Mouse (Mus musculus) spleen, adult 12 weeks (tissue): ENCODE data around the gene Abcc10.

ENCODE experiments used
- DNase-seq: peaks from one replicate; pipeline ENCODE4 v3.0.0; 2022; ENCODE audit warnings: low spot score

The Abcc10 gene

GRCm38 (mm10) chr17:46327906-46328534 lies at the start of gene Abcc10:
Gene Abcc10 (minus strand): TSS chr17:46328352.
- peak; percentile 86 for DNase-seq

GRCm38 (mm10) chr17:46371783-46372182 lies 43.6 kb upstream of the Abcc10 start:
- DNase-seq = no peak

DNA sequence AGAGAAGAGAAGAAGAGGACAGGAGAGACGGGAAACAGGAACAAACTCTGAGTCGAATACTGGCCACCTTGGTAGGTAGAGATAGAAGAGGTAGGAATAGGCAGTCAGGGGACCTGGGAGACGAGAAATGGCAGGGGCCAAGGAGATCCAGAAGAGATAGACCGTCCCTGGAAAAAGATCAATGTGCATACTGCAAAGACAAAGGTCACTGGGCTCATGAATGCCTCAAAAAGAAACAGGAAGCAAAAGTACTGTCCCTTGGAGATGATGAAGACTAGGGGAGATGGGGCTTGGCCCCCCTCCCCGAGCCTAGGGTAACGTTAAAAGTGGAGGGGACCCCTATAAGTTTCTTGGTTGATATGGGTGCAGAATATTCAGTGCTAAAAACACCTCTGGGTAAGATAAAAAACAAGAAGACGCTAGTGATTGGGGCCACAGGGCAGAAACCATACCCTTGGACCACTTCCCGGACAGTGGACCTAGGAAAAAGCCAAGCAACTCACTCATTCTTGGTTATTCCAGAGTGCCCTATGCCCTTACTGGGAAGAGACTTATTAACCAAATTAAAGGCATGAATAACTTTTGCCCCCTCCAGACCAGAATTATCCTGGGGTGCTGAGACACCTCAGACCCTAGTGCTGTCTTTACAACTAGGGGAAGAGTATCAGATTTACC lies 23.0 kb upstream of the Abcc10 start:
- no peak for DNase-seq

- DNase-seq = no peak
Observed at GRCm38 (mm10) chr17:46341208-46341607, 13.1 kb upstream of the Abcc10 start.

DNA sequence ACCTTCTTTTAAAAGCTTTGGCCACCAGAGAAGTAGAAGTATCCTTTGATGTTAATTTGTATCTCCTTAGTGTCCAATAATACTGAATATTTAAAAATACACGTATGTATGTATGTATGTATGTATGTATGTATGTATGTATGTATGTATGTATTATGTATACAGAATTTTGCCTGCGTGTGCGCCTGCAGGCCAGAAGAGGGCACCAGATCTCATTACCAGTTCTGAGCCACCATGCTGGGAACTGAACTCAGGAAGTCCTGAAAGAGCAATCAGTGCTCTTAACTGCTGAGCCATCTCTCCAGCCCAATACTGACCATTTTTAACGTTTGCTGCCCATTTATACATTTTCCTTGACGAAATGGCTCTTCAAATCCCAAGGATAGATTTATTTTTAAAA lies 8.3 kb upstream of the Abcc10 start:
- DNase-seq = no peak

GRCm38 (mm10) chr17:46328723-46329122 lies 571 bp upstream of the Abcc10 start:
- no peak for DNase-seq

DNA sequence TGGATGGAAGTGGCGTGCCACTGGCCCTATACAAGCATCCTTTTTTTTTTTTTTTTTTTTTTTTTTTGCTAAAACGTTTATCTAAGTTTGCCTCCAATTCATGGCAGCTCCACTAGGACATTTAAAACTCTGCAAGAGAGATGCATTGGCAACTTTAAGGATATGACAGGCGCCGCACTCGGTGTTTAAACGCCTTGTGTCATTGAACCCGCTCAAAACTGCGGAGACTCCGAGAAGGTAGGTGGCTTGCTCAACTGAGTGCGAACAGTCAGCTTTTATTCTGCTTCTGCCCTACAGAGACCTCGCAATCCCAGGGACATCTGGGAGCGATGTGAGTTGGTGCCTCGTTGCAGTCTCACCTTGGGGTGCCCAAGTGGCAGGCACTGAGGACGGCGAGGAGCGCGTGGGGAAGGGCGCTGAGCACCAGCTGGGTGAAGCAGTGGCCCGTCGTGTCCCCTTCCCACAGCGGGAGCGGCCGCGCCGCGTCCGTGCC lies 693 bp downstream of the Abcc10 start:
- no peak for DNase-seq

- no peak for DNase-seq
Observed at GRCm38 (mm10) chr17:46322046-46322823, 5.9 kb downstream of the Abcc10 start.

GRCm38 (mm10) chr17:46320492-46320891 lies 7.7 kb downstream of the Abcc10 start:
- DNase-seq = no peak

GRCm38 (mm10) chr17:46315813-46316212 lies 12.3 kb downstream of the Abcc10 start:
- no peak for DNase-seq

GRCm38 (mm10) chr17:46313135-46313715 lies 14.9 kb downstream of the Abcc10 start:
- no peak for DNase-seq

DNA sequence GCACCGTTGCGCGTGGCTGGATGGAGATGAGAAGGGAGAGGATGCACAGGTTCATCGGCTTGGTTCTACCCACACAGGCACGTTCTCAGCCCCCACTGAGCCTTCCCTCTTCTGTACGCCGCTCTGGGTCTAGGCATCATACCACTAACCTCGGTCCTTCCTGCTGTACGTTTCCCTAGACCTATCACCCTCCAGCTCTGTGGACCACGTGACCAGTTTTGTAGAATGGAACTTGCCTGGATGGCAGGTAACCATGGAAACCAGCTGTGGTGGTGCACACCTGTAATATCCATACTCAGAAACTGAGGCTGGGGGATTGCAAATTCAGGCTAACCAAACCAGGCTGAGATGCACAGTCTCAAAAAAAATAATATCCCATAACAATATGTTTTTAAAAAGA lies 17.6 kb downstream of the Abcc10 start:
- no peak for DNase-seq

DNA sequence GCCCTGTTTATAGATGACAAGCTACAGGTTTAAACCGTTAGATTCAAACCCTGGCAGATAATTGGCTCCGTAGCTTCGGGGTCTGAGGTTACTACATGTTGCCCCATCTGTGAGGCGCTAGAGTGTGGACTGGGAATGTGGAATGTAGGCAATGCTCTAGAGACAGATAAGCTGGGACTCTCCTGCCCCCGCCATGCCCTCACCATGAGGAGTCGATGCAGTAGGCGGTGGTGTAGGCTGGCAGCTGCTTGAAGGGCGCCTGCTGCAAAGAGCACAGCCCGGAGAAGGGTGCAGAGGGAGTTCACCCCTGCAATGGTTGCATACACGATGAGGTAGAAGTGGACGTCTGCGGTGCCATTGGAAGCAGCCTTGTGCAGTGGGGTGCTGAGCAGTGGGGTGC lies 18.3 kb downstream of the Abcc10 start:
- DNase-seq = no peak

- DNase-seq = no peak
Observed at GRCm38 (mm10) chr17:46306956-46307355, 21.2 kb downstream of the Abcc10 start.

- no peak for DNase-seq
Observed at GRCm38 (mm10) chr17:46304184-46304583, 24.0 kb downstream of the Abcc10 start.

GRCm38 (mm10) chr17:46301892-46302291 lies 26.3 kb downstream of the Abcc10 start:
- DNase-seq = no peak

GRCm38 (mm10) chr17:46298220-46298913 lies 29.8 kb downstream of the Abcc10 start:
- DNase-seq = peak; percentile 52

GRCm38 (mm10) chr17:46297364-46298219 lies 30.6 kb downstream of the Abcc10 start, which contains the start of gene Dlk2:
Gene Dlk2 (plus strand): TSS chr17:46297421.
- no peak for DNase-seq

DNA sequence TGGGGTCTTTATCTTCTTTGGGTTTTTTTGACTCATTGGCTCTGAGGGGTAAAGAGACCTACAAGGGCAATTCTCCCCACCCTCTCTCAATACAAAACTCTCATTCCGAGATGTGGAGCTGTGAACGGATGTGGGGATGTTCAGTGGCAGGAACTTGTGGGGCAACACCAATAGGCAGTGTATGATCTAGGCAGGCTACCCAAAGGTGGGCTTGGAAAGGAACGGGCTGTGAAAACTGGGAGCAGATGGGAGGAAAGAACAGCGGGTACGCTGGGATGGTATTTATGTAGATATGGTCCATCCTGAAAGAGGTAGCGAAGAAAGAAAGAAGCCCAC lies 31.2 kb downstream of the Abcc10 start:
- DNase-seq = no peak

- no peak for DNase-seq
Observed at GRCm38 (mm10) chr17:46296601-46297000, 31.6 kb downstream of the Abcc10 start.

- no peak for DNase-seq
Observed at GRCm38 (mm10) chr17:46287678-46288095, 40.5 kb downstream of the Abcc10 start.
